Mouse (Mus musculus) spleen, postnatal 14 days (tissue): ENCODE results near the gene Igfbp6.

Experiments used
- DNase-seq, 2 experiments: peaks; one replicate each; pipeline ENCODE4 v3.0.0; 2021 to 2022; ENCODE audit warnings: low spot score in 2 of 2

The Igfbp6 gene

GRCm38 (mm10) chr15:102175736-102176319 is 31.7 kb downstream of the Igfbp6 start:
- no peak for DNase-seq

GRCm38 (mm10) chr15:102176571-102177316 is 32.6 kb downstream of the Igfbp6 start:
- no peak for DNase-seq

- no peak for DNase-seq
These were observed 33.3 kb downstream of the Igfbp6 start for GRCm38 (mm10) chr15:102177417-102177816.

- peak; percentile 68 to 82 for DNase-seq
These were observed 34.1 kb downstream of the Igfbp6 start for GRCm38 (mm10) chr15:102178279-102178678.

- no peak for DNase-seq
These were observed 34.9 kb downstream of the Igfbp6 start for GRCm38 (mm10) chr15:102179106-102179505.

- DNase-seq = no peak
These were observed 35.8 kb downstream of the Igfbp6 start for GRCm38 (mm10) chr15:102179924-102180323.

- DNase-seq = no peak
These were observed 38.9 kb downstream of the Igfbp6 start for GRCm38 (mm10) chr15:102183076-102183475.

- no peak for DNase-seq
These were observed 42.1 kb downstream of the Igfbp6 start for GRCm38 (mm10) chr15:102186239-102186638.

GRCm38 (mm10) chr15:102188096-102188495 is 43.9 kb downstream of the Igfbp6 start:
- no peak for DNase-seq

- no peak for DNase-seq
These were observed 44.7 kb downstream of the Igfbp6 start for GRCm38 (mm10) chr15:102188883-102189282.

- DNase-seq = no peak
These were observed 47.5 kb downstream of the Igfbp6 start for GRCm38 (mm10) chr15:102191699-102192098.

GRCm38 (mm10) chr15:102192271-102192812 is 48.2 kb downstream of the Igfbp6 start:
- DNase-seq = no peak

GRCm38 (mm10) chr15:102192820-102193386 is 48.7 kb downstream of the Igfbp6 start:
- no peak for DNase-seq

GRCm38 (mm10) chr15:102193652-102194051 is 49.5 kb downstream of the Igfbp6 start:
- no peak for DNase-seq

- no peak for DNase-seq
These were observed 50.3 kb downstream of the Igfbp6 start for GRCm38 (mm10) chr15:102194439-102194838.

GRCm38 (mm10) chr15:102195373-102195772 is 51.2 kb downstream of the Igfbp6 start:
- DNase-seq = no peak

- no peak for DNase-seq
These were observed 54.7 kb downstream of the Igfbp6 start for GRCm38 (mm10) chr15:102198841-102199240.
